Mouse (Mus musculus) skeletal muscle tissue, adult 2 months (tissue): Measurements from ENCODE around the gene Il15ra.

Experiments used
- DNase-seq: peaks from one replicate; pipeline ENCODE4 v3.0.0-alpha.2; 2012; ENCODE audit warnings: low read depth, low spot score

Il15ra gene

GRCm38 (mm10) chr2:11777091-11778068, 72.3 kb downstream of the Il15ra start, which contains the start of the genes Fbh1 and Ankrd16:
Gene Fbh1 (minus strand): TSS chr2:11777582.
Gene Ankrd16 (plus strand): TSS chr2:11777876.
- peak; percentile 100 for DNase-seq

DNA sequence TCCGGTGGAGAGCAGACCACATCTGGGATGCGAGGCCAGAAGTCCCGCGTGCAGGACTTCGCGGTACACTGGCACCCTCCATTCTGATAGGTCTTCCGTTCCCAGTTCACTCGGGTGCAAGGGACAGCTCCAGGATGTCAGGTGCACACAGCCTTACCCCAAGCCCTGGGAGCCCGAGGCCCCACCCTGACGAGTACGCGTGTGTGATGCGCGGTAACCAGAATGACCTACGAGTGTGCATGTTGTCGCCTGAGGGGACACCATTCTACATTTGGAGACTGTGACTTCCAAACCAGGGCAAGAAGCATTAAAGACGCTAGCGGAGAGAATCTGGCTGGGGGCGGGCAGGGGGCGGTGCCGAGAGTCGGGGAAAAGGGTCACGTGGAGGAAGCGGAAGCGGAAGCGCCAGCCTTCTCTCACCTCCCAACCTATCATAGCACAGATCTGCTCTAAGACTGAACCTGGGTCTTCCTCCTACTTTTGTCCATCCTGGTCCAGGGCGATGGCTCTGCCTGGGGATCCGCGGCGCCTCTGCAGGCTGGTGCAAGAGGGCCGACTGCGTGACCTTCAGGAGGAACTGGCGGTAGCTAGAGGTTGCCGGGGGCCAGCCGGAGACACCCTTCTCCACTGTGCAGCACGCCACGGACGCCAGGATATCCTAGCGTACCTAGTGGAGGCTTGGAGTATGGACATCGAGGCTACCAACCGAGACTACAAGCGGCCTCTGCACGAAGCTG, 73.2 kb downstream of the Il15ra start:
- peak; percentile 88 for DNase-seq
